Mouse (Mus musculus) bone marrow macrophage, adult 2 months (primary cell): ENCODE measurements around the gene Atg10. TPM values are rescaled to one million over a fixed set of nuclear protein-coding genes. Genes with fewer than 3 reads are reported as not detected.

ENCODE experiments used
- H3K27ac ChIP-seq: 2 replicates; pipeline ENCODE4 v1.5.1; 2012; ENCODE audit warnings: low read depth, low read length; ENCODE audit not compliant: insufficient read depth
- H3K4me1 ChIP-seq: 2 replicates; pipeline ENCODE4 v1.6.1; 2012; ENCODE audit warnings: low read length; ENCODE audit not compliant: control insufficient read depth, insufficient read depth
- H3K4me3 ChIP-seq: 2 replicates; pipeline ENCODE4 v1.5.1; 2012; ENCODE audit warnings: mild to moderate bottlenecking, low read length, moderate library complexity; ENCODE audit not compliant: insufficient read depth
- CTCF ChIP-seq: IDR thresholded peaks from 2 replicates; pipeline ENCODE4 v1.5.1; 2012; ENCODE audit warnings: low read depth, mild to moderate bottlenecking, low read length, moderate library complexity
- POLR2A ChIP-seq: IDR thresholded peaks from 2 replicates; pipeline ENCODE4 v1.6.1; 2012; ENCODE audit warnings: mild to moderate bottlenecking, low read depth, low read length, borderline replicate concordance
- polyA plus RNA-seq: library from polyadenylated mRNA; stranded (reverse); fragments of >200 nt; gene quantifications from 2 replicates; pipeline ENCODE4 v1.2.4, GENCODE M21; 2012; ENCODE audit not compliant: missing spikeins, insufficient read depth, insufficient read length

Atg10 gene
- polyA plus RNA-seq, 1 experiment, result 14.0 TPM

GRCm38 (mm10) chr13:91039201-91039807, 184.5 kb downstream of the Atg10 start:
- Histone ChIP-seq H3K4me1 (peaks cover 12% of the 10 kb centered on the region), H3K27ac (no peak overlapping the region)
- TF ChIP-seq CTCF (no peak), POLR2A (no peak)

GRCm38 (mm10) chr13:91038636-91039035, 185.1 kb downstream of the Atg10 start:
- Histone ChIP-seq H3K27ac (no peak overlapping the region), H3K4me1 (peaks cover 12% of the 10 kb centered on the region), H3K4me3 (no peak overlapping the region)
- TF ChIP-seq POLR2A (no peak), CTCF (no peak)

More at GRCm38 (mm10) chr13:91039201-91039807, 184.5 kb downstream of the Atg10 start:
- no peak overlapping the region for H3K4me3 ChIP-seq

DNA sequence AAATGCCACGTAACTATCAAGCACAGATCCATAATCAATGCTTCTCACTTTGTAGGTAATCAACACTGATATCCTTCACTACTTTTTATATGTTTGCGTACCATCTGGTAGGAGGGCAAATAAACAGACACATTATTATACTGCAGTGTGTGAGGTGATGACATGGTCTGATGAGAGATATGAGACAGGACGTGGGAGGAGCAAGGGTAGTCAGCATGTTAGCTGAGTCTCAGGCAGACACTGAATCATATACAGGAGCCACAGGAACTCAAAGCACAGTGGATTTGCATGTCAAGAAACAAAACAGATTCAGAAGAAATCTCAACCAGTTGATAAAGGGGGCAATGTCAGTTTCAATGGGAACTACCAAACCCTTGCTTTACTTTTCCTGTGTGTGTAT, 185.7 kb downstream of the Atg10 start:
- Histone ChIP-seq H3K27ac (no peak overlapping the region), H3K4me1 (peaks cover 12% of the 10 kb centered on the region), H3K4me3 (no peak overlapping the region)
- TF ChIP-seq POLR2A (no peak), CTCF (no peak)

DNA sequence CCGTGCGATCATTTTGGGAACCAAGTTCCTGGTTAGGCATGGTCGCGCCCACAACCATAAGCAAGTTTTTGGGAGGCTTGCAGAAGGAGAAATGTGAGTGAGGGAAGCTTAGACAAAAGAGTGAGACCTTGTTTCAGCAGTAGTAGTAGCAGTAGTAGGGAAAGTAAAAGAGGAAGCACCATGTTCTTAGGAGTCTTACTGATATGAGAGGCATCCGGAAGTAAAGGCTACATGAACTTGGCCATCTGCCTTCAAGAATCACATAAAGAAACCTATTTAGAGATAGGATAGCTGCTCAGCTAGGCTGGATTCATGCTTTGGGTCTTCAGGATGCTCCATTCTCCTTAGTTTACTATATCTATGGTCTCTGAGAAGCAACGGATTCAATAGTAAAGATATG, 186.4 kb downstream of the Atg10 start:
- H3K4me3 ChIP-seq, result no peak overlapping the region
- no peak for TF ChIP-seq POLR2A
- TF ChIP-seq CTCF, result no peak
- peaks cover 12% of the 10 kb centered on the region for H3K4me1 ChIP-seq
- H3K27ac ChIP-seq, result no peak overlapping the region

GRCm38 (mm10) chr13:91031836-91032235, 191.9 kb downstream of the Atg10 start:
- no peak for TF ChIP-seq CTCF
- TF ChIP-seq POLR2A, result no peak
- no peak overlapping the region for H3K27ac ChIP-seq
- H3K4me3 ChIP-seq, result no peak overlapping the region
- H3K4me1 ChIP-seq, result peaks cover 3% of the 10 kb centered on the region

DNA sequence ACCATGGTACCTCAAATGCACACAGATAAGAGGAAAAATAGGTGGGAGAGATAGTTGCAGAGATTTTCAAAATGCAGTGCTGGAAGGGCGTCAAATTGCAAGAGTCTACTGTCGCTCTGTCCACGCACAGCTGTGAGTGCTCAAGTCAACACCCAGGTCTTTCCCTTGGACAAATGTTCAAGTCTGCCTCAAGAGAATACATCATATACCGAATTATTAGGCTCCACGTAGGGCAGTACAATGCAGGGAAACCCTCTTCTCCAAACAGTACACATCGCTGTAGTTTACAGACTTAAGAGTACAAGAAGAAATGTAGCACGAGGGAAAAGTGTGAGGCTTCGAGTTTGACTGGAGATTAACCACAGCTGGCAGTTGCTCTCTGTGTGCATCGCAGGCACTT, 200.3 kb downstream of the Atg10 start:
- Histone ChIP-seq H3K27ac (no peak overlapping the region), H3K4me1 (no peaks in the 10 kb centered on the region), H3K4me3 (no peak overlapping the region)
- no peak for TF ChIP-seq POLR2A
- no peak for TF ChIP-seq CTCF

GRCm38 (mm10) chr13:91011851-91012250, 211.9 kb downstream of the Atg10 start:
- no peak overlapping the region for H3K27ac ChIP-seq
- no peaks in the 10 kb centered on the region for H3K4me1 ChIP-seq
- TF ChIP-seq CTCF (no peak), POLR2A (no peak)
- no peak overlapping the region for H3K4me3 ChIP-seq

DNA sequence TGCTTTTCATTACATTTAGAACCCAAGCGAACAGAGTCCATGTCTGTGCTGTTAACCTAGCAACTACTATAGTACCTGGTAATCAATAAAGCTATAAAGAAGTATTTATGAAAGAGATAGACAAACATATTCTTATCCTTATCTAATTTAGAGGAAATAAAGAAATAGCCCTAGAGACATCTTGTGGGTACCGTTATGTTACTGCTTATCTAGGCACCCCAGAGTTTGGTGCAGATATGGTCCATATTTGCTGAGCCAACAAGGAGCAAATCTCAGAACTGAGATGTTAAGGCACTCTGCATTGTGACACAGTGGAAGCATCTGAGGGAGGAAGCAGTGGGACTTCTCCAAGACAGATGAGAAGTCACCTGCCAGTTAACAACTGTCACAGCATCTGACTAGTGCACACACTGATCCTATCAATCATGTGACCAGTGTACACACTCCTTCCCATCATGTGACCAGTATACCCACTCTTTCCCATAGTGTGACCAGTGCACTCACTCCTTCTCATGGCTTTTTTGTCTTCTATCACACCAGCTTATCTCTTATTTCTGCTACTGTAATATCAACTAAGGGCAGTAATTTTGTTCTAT, 228.6 kb downstream of the Atg10 start:
- no peak for TF ChIP-seq POLR2A
- no peak for TF ChIP-seq CTCF
- H3K4me3 ChIP-seq, result no peak overlapping the region
- no peak overlapping the region for H3K27ac ChIP-seq
- H3K4me1 ChIP-seq, result no peaks in the 10 kb centered on the region

DNA sequence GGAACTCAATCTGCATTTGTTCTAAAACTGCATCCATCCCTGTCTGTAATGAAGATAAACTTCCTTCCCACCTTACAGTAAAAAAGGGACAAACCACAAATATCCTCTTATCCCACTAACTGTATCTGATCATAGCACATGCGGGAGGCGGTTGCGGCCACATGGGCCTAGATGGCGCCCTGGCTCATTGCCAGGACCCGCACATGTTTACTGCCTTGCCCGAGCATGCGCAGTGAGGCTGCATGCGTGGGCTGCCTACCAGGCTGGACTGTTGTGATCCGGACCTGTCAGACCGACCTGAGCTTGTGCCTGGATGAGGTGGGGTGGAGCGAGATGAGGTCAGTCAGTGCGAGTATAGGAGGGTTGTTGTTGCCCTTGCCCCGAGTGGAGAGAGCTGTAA, 230.2 kb downstream of the Atg10 start:
- Histone ChIP-seq H3K4me3 (no peak overlapping the region), H3K27ac (no peak overlapping the region), H3K4me1 (no peaks in the 10 kb centered on the region)
- TF ChIP-seq POLR2A (no peak), CTCF (no peak)

- no peak overlapping the region for H3K4me3 ChIP-seq
- H3K27ac ChIP-seq, result no peak overlapping the region
Measured at GRCm38 (mm10) chr13:90992948-90993347, 230.8 kb downstream of the Atg10 start.

More at GRCm38 (mm10) chr13:90992948-90993347, 230.8 kb downstream of the Atg10 start:
- TF ChIP-seq CTCF (no peak), POLR2A (no peak)
- no peaks in the 10 kb centered on the region for H3K4me1 ChIP-seq
